Mouse (Mus musculus): ENCODE measurements around the gene Ugt1a8. TPM values are rescaled to one million over a fixed set of nuclear protein-coding genes. Genes with fewer than 3 reads are reported as not detected.
A peak's percentile ranks its signal among the peaks of the same experiment; 100 is the strongest.

Gene Ugt1a8
- polyA plus RNA-seq, 1 experiment: not detected

- Histone ChIP-seq H3K27me3 (ENCODE audit: control insufficient read depth) (no peaks in the 10 kb centered on the region), H3K36me3 (ENCODE audit: control insufficient read depth) (peaks cover 7% of the 10 kb centered on the region), H3K4me3 (replicated peaks) (no peak within 1 kb of the TSS), H3K9me3 (ENCODE audit: control insufficient read depth, low read length) (peaks cover 13% of the 10 kb centered on the region), H3K4me1 (ENCODE audit: control insufficient read depth) (peaks cover 34% of the 10 kb centered on the region)
- TF ChIP-seq TAL1 (IDR thresholded peaks at IDR 0.05; ENCODE audit: low read length) (peak; percentile 31; the same call in 2 of the 3 replicates), GATA1 (IDR thresholded peaks at IDR 0.05; ENCODE audit: low read length) (no peak)
These were observed 124.2 kb downstream of the Ugt1a8 start, which contains the start of gene Ugt1a1 for GRCm38 (mm10) chr1:88211812-88212211. TSS of gene Ugt1a1 (plus strand) at chr1:88211959.

GRCm38 (mm10) chr1:88212341-88213045, 124.9 kb downstream of the Ugt1a8 start:
- H3K36me3 ChIP-seq (ENCODE audit: control insufficient read depth): peaks cover 7% of the 10 kb centered on the region
- peaks cover 27% of the 10 kb centered on the region for H3K4me1 ChIP-seq (ENCODE audit: control insufficient read depth)
- H3K9me3 ChIP-seq (ENCODE audit: control insufficient read depth, low read length): peaks cover 19% of the 10 kb centered on the region
- TF ChIP-seq GATA1 (IDR thresholded peaks at IDR 0.05; ENCODE audit: low read length): no peak
- no peak for TF ChIP-seq TAL1 (IDR thresholded peaks at IDR 0.05; ENCODE audit: low read length)
- no peaks in the 10 kb centered on the region for H3K27me3 ChIP-seq (ENCODE audit: control insufficient read depth)
- H3K4me3 ChIP-seq (replicated peaks): no peak overlapping the region

- TF ChIP-seq GATA1 (IDR thresholded peaks at IDR 0.05; ENCODE audit: low read length) (no peak), TAL1 (IDR thresholded peaks at IDR 0.05; ENCODE audit: low read length) (no peak)
- Histone ChIP-seq H3K27me3 (ENCODE audit: control insufficient read depth) (no peaks in the 10 kb centered on the region), H3K36me3 (ENCODE audit: control insufficient read depth) (0 out of 2 replicates have a peak, but pooled peaks cover 5% of the 10 kb centered on the region), H3K4me1 (ENCODE audit: control insufficient read depth) (peaks cover 21% of the 10 kb centered on the region), H3K4me3 (replicated peaks) (no peak overlapping the region), H3K9me3 (ENCODE audit: control insufficient read depth, low read length) (peaks cover 21% of the 10 kb centered on the region)
These were observed 125.4 kb downstream of the Ugt1a8 start for GRCm38 (mm10) chr1:88213061-88213460.

GRCm38 (mm10) chr1:88213766-88214461, 126.3 kb downstream of the Ugt1a8 start:
- Histone ChIP-seq H3K9me3 (ENCODE audit: control insufficient read depth, low read length) (peaks cover 21% of the 10 kb centered on the region), H3K4me1 (ENCODE audit: control insufficient read depth) (peaks cover 13% of the 10 kb centered on the region)
- TF ChIP-seq GATA1 (IDR thresholded peaks at IDR 0.05; ENCODE audit: low read length) (no peak), TAL1 (IDR thresholded peaks at IDR 0.05; ENCODE audit: low read length) (no peak)

GRCm38 (mm10) chr1:88214462-88214952, 126.9 kb downstream of the Ugt1a8 start:
- Histone ChIP-seq H3K4me3 (replicated peaks) (no peak overlapping the region), H3K9me3 (ENCODE audit: control insufficient read depth, low read length) (peaks cover 21% of the 10 kb centered on the region)
- TF ChIP-seq TAL1 (IDR thresholded peaks at IDR 0.05; ENCODE audit: low read length): no peak
- no peak for TF ChIP-seq GATA1 (IDR thresholded peaks at IDR 0.05; ENCODE audit: low read length)

More at GRCm38 (mm10) chr1:88213766-88214461, 126.3 kb downstream of the Ugt1a8 start:
- H3K36me3 ChIP-seq (ENCODE audit: control insufficient read depth): 0 out of 2 replicates have a peak, but pooled peaks cover 2% of the 10 kb centered on the region
- H3K4me3 ChIP-seq (replicated peaks): no peak overlapping the region
- H3K27me3 ChIP-seq (ENCODE audit: control insufficient read depth): no peaks in the 10 kb centered on the region

GRCm38 (mm10) chr1:88215466-88216380, 128.1 kb downstream of the Ugt1a8 start:
- Histone ChIP-seq H3K36me3 (ENCODE audit: control insufficient read depth) (no peaks in the 10 kb centered on the region), H3K4me3 (replicated peaks) (no peak overlapping the region), H3K9me3 (ENCODE audit: control insufficient read depth, low read length) (peaks cover 21% of the 10 kb centered on the region), H3K27me3 (ENCODE audit: control insufficient read depth) (no peaks in the 10 kb centered on the region), H3K4me1 (ENCODE audit: control insufficient read depth) (peaks cover 3% of the 10 kb centered on the region; the same call in 1 of the 2 replicates)
- no peak for TF ChIP-seq GATA1 (IDR thresholded peaks at IDR 0.05; ENCODE audit: low read length)
- no peak for TF ChIP-seq TAL1 (IDR thresholded peaks at IDR 0.05; ENCODE audit: low read length)

More at GRCm38 (mm10) chr1:88214462-88214952, 126.9 kb downstream of the Ugt1a8 start:
- Histone ChIP-seq H3K36me3 (ENCODE audit: control insufficient read depth) (no peaks in the 10 kb centered on the region), H3K4me1 (ENCODE audit: control insufficient read depth) (peaks cover 8% of the 10 kb centered on the region), H3K27me3 (ENCODE audit: control insufficient read depth) (no peaks in the 10 kb centered on the region)

- H3K27me3 ChIP-seq (ENCODE audit: control insufficient read depth): no peaks in the 10 kb centered on the region
- H3K36me3 ChIP-seq (ENCODE audit: control insufficient read depth): no peaks in the 10 kb centered on the region
- H3K4me3 ChIP-seq (replicated peaks): no peak overlapping the region
- peaks cover 3% of the 10 kb centered on the region; the same call in 1 of the 2 replicates for H3K4me1 ChIP-seq (ENCODE audit: control insufficient read depth)
- no peak for TF ChIP-seq TAL1 (IDR thresholded peaks at IDR 0.05; ENCODE audit: low read length)
- TF ChIP-seq GATA1 (IDR thresholded peaks at IDR 0.05; ENCODE audit: low read length): no peak
- H3K9me3 ChIP-seq (ENCODE audit: control insufficient read depth, low read length): peaks cover 21% of the 10 kb centered on the region
These were observed 128.9 kb downstream of the Ugt1a8 start for GRCm38 (mm10) chr1:88216551-88216950.

GRCm38 (mm10) chr1:88217144-88217543, 129.5 kb downstream of the Ugt1a8 start:
- TF ChIP-seq TAL1 (IDR thresholded peaks at IDR 0.05; ENCODE audit: low read length): no peak
- no peak for TF ChIP-seq GATA1 (IDR thresholded peaks at IDR 0.05; ENCODE audit: low read length)
- Histone ChIP-seq H3K36me3 (ENCODE audit: control insufficient read depth) (no peaks in the 10 kb centered on the region), H3K27me3 (ENCODE audit: control insufficient read depth) (no peaks in the 10 kb centered on the region), H3K4me1 (ENCODE audit: control insufficient read depth) (peaks cover 3% of the 10 kb centered on the region; the same call in 1 of the 2 replicates), H3K4me3 (replicated peaks) (no peak overlapping the region), H3K9me3 (ENCODE audit: control insufficient read depth, low read length) (peaks cover 16% of the 10 kb centered on the region)
